Mouse (Mus musculus) retina, postnatal 1 day (tissue): ENCODE results near the gene Rgs10.
"Not testable (repeated sequence)": the region's sequence is repeated elsewhere in the genome, so short reads cannot be mapped to it uniquely, and the experiment has no call there.

Experiments used
- DNase-seq: peaks from one replicate; pipeline ENCODE4 v3.0.0-alpha.2; 2012

Gene Rgs10

DNA sequence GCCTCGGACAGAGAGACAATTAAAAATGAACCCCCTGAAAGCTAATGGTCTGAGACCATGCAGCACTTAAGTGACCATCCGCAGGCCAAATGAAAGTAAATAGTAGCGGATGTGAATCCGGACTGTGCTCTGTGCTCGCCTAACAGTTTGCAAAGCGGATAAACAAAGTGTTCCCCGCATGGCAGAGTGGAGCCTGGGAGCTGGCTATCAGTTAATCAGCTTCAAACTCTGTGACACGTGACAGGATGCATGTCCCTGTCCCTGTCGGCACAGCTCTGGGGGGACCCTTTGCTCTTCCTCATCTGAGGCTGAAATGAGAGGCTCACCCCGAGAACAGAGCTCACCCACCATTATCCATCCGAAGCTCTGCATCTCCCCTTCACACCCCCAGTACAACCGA is 49.2 kb downstream of the Rgs10 start:
- DNase-seq = no peak

- no peak for DNase-seq
Measured at GRCm38 (mm10) chr7:128368828-128369227, 49.7 kb downstream of the Rgs10 start.

GRCm38 (mm10) chr7:128366654-128367053 is 51.9 kb downstream of the Rgs10 start:
- no peak for DNase-seq

- DNase-seq = no peak
Measured at GRCm38 (mm10) chr7:128365096-128365715, 53.4 kb downstream of the Rgs10 start.

- DNase-seq = no peak
Measured at GRCm38 (mm10) chr7:128364526-128364925, 54.0 kb downstream of the Rgs10 start.

DNA sequence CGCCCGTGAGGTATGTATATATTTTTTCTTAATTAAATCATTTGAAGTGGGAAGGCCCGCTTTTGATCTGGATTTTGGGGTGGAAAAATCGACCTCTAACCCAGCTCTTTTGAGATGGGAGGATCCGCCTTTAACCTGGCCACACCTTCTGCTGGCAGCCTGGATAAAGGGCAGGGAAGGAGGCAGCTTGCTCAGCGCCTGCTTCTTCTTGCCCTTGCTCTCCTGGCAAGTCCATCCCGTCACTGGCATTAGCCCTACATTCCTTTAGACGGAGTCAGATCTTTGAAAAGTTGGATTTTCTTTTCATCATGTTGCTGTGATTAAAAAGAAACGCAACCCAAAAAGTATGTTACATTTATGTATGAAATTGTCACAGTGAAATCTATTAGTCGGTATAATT is 54.8 kb downstream of the Rgs10 start:
- no peak for DNase-seq

GRCm38 (mm10) chr7:128362916-128363315 is 55.6 kb downstream of the Rgs10 start:
- DNase-seq = no peak

DNA sequence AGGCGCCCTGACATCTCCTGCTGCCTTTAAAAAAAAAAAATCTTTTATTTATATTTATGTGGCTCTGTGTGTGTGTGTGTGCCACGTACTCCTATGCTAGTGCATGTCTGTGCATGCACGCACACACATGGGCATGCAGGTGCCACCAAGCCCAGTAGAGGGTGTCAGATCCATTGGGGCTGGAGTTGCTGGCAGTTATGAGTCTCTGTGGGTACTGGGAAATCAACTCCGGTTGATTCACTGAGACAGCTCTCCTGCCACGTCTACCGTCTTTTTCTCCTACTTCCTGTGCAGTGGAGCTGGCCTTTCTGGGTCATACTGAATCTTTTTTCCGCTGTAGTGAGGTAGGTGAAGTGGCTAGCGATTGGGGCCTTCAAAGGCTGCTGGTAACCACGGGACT is 58.8 kb downstream of the Rgs10 start:
- no peak for DNase-seq

- no peak for DNase-seq
Measured at GRCm38 (mm10) chr7:128359164-128359563, 59.4 kb downstream of the Rgs10 start.

DNA sequence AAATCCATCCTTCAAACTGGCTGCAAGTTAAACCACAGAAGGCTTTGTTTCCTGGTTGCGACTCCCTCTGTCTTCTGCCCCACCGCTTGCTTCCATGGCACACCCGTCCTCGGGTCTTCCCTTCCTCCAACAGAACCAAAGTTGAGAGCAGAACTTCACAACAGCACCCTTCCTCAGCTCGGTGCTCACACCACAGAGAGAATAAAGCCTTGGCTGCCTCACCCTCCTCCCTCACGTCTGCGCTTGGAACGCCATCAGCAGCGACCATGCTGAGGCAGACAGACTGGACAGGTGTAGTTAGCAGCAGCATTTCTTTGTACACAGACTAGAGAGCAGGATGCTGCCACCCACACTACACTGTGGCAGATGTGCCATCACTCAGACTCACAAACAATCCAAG is 59.8 kb downstream of the Rgs10 start:
- DNase-seq = no peak

DNA sequence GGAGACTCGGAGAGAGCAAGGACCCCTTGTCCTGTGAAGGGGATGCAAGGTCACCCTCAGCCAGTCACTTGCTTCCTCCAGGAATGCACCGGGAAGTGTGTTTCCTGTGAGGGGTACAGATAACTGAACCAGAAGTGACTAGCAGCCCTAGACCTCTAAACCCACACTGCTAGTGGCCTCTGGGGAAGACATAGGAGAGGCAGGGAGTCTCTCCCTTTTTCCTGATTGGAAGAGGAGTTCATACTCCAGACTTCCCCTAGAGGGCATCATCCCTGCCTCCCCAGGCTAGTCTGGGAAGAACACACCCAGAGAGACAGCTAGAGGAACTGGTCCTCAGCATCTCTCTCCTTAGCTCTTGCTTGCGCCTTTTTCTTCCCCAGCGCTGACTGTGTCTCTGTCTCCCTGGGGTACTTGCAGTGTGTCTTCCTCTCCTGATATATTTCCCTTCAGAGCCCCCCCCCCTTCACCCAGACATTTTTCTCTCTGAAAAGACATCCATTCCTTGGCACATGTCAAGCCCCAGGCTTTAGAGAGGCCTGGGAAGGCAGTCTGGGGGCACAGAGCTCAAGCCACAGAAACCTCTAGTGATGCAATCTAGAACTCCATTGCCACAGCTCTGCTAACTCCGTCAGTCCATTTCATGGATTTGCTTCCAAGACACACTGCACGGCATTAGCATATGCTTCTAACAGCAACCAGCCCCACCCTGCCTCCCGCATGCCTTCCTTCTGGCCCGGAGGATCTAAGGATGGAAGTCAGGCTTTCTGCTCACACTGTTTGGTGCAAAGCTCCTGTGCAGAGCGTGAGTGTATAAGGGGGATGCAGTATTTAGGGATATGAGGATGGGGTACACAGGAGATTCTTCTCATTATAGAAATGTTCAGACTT is 61.4 kb downstream of the Rgs10 start:
- peak; percentile 48 for DNase-seq

GRCm38 (mm10) chr7:128355463-128355862 is 63.1 kb downstream of the Rgs10 start:
- no peak for DNase-seq

- no peak for DNase-seq
Measured at GRCm38 (mm10) chr7:128352721-128353120, 65.8 kb downstream of the Rgs10 start.

DNA sequence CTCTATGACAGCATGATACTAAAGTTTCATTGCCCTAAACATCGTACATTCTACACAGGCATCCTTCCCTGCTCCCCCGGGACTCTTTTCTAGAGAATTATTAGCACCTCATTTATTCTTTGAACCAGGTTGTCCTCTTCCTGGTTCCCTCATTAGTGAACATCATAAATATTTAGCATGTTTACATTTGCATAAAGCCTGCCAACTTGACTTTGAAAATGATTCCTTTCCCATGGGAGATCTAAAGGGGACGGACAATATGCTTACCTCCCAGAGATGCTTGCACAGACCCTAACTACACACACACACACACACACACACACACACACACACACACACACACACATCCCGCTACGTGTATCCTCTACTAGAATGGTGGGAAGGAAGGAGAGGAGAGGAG is 67.4 kb downstream of the Rgs10 start:
- DNase-seq = no peak

- DNase-seq = no peak
Measured at GRCm38 (mm10) chr7:128350316-128350715, 68.2 kb downstream of the Rgs10 start.

DNA sequence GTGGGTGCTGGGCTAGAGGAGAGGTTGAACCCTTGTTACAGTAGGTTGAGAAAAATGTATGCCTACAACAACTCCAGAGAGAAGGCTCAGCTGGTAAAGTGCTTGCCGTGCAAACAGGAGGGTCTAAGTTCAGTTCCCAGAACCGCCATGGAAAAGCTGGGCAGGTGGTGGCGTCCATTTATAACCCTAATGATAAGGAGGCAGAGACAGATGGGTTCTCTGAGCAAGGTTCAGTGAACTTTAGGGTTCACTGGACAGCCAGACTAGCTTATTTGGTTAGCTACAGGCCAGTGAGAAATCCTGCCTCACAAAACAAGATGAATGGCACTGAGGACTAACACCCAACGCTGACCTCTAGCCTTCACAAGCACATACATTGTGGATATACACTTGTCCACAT is 68.8 kb downstream of the Rgs10 start:
- no peak for DNase-seq

DNA sequence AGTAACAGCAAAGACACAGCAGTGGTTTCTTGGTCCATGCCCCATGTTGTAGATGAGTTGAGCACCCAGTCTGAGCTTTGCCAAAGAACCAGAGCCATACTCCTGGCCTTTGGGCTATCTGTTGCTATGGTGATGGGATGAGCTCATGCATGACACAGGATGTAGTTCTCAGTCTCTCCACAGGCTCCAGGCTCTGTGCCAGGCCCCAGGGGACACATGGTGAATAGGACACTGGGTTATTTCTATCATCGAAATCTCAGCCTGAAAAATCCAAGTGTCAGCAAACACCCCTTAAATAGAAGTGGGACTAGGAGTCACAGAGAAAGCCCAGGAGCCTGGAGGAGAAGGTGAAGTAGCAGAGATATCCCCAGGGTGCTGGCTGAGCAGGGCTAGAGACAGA is 70.0 kb downstream of the Rgs10 start:
- peak; percentile 75 for DNase-seq

DNA sequence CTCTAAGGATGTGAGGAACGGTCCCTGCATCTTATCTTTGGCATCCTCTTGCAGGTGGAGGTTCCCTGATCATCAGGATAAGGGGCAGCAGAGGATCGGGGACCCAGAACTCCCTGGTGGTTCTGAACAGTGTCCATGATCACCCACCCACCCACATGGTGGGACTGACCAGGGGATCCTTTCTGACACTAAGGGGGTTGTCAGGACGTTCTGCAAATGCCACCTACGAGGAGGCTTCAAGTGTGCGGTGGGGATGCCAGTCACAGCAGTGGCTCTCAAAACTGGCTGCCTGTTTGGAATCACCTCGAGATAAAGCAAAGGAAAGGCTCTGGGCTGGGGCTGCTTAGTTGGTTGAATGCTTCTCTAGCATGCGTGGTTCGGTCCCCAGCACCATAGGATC is 71.6 kb downstream of the Rgs10 start:
- DNase-seq = no peak

GRCm38 (mm10) chr7:128346522-128346921 is 72.0 kb downstream of the Rgs10 start:
- no peak for DNase-seq

GRCm38 (mm10) chr7:128345691-128346090 is 72.9 kb downstream of the Rgs10 start:
- no peak for DNase-seq

DNA sequence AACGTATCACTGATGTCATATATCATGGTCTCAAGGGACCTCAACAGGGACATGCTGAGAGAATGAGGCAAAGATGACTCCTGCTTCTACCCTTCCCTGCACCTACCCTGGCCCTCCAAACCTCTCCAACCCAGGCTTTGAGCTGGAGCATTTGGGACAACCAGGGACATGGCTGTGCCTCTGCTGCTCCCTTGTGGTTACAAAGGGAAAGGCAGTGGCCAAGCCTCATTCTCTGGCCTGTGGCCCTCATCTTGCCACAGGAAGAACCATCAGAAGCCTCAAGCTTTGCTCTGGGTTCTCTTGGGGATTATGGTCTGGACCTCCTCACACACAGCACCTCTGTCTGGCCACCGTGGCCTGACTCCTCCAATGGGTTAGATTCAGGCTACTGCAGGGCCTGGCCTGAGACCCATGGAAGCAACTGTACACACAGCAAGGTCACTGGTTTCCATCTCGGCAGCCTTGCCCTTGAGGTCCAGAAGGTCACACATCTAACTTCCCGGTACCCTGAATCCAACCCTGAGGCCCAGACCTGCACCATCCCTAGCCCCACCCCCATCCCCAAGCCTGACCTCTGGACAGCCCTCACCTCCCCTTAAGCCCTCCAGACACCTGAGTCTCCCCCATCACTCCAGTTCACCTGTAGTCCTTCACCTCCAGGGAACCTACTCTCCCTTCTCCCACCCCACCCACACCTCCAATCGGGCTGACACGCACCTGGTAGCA is 73.5 kb downstream of the Rgs10 start:
- DNase-seq = peak; percentile 73

GRCm38 (mm10) chr7:128344488-128344887 is 74.1 kb downstream of the Rgs10 start:
- no peak for DNase-seq

GRCm38 (mm10) chr7:128342691-128343090 is 75.9 kb downstream of the Rgs10 start:
- DNase-seq = not testable (repeated sequence)

DNA sequence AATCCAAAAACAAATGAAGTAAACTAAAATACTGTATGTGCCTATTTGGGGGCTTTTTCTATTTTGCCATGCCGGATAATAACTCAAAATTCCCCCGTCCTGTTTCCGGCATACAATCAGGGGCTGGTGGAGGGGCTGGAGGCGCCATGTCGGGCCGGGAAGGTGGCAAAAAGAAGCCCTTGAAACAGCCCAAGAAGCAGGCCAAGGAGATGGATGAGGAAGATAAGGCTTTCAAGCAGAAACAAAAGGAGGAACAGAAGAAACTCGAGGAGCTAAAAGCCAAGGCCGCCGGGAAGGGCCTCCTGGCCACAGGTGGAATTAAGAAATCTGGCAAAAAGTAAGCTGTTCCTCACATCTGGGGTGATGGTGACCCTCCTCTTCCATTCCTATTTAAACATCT is 78.2 kb downstream of the Rgs10 start:
- not testable (repeated sequence) for DNase-seq
